Mouse (Mus musculus) spleen, adult 2 months (tissue): ENCODE data around the gene Ggt5. TPM values are rescaled to one million over a fixed set of nuclear protein-coding genes. Genes with fewer than 3 reads are reported as not detected.
"Not testable (repeated sequence)": the region's sequence is repeated elsewhere in the genome, so short reads cannot be mapped to it uniquely, and the experiment has no call there.

Source experiments
- DNase-seq, 2 experiments: peaks; one replicate each; pipeline versions ENCODE4 v3.0.0 to v3.0.0-alpha.2; 2012 to 2021; ENCODE audit warnings: low spot score in 2 of 2, low read depth in 1 of 2
- H3K27ac ChIP-seq: fragments of 200-500 bp; 2 replicates; pipeline ENCODE4 v1.5.1; 2012; ENCODE audit warnings: low read length, inconsistent platforms; ENCODE audit not compliant: insufficient read depth
- H3K27me3 ChIP-seq: fragments of 200-500 bp; 2 replicates; pipeline ENCODE4 v1.6.1; 2012; ENCODE audit warnings: mild to moderate bottlenecking, moderate library complexity, low read length, inconsistent platforms; ENCODE audit not compliant: control insufficient read depth, insufficient read depth
- H3K36me3 ChIP-seq: fragments of 200-500 bp; 2 replicates; pipeline ENCODE4 v1.6.1; 2012; ENCODE audit warnings: mild to moderate bottlenecking, low read length, inconsistent platforms; ENCODE audit not compliant: control insufficient read depth, insufficient read depth
- H3K4me1 ChIP-seq: fragments of 200-500 bp; 2 replicates; pipeline ENCODE4 v1.6.1; 2011; ENCODE audit warnings: inconsistent platforms; ENCODE audit not compliant: control insufficient read depth, insufficient read depth, insufficient read length
- H3K4me3 ChIP-seq: fragments of 200-500 bp; 2 replicates; pipeline ENCODE4 v1.5.1; 2011; ENCODE audit warnings: mild to moderate bottlenecking, inconsistent platforms; ENCODE audit not compliant: insufficient read depth, insufficient read length; ENCODE audit errors: extremely low read depth
- CTCF ChIP-seq: fragments of 200-500 bp; IDR thresholded peaks from 2 replicates; pipeline ENCODE4 v1.5.1; 2011; ENCODE audit warnings: mild to moderate bottlenecking, inconsistent platforms; ENCODE audit not compliant: insufficient read depth, insufficient read length, insufficient replicate concordance; ENCODE audit errors: extremely low read depth
- POLR2A ChIP-seq: fragments of 200-500 bp; IDR thresholded peaks from 2 replicates; pipeline ENCODE4 v1.6.1; 2011; ENCODE audit warnings: low read depth, low read length, inconsistent platforms
- WGBS: fragments of 180-500 bp; shearing (Covaris S2); methylation state at CpG from one replicate; pipeline ENCODE4 v1.1.7; 2018; 5-methylcytosine and 5-hydroxymethylcytosine counted together
- polyA plus RNA-seq: library from polyadenylated mRNA; depleted of rRNA; stranded (reverse); fragments of >200 nt; gene quantifications from 2 replicates; pipeline ENCODE4 v1.2.3, GENCODE M21; 2012

The Ggt5 gene
- polyA plus RNA-seq, 1 experiment: 70.9 TPM

GRCm38 (mm10) chr10:75561071-75561654 lies 28.0 kb upstream of the Ggt5 start, which contains the start of gene Ggt1:
Gene Ggt1 (plus strand): TSS chr10:75561604.
- H3K27me3 ChIP-seq: peaks cover 10% of the 10 kb centered on the region
- WGBS: 81% methylated on average over 10 of the region's 10 CpGs
- no peak within 1 kb of the TSS for H3K27ac ChIP-seq
- no peak within 1 kb of the TSS for H3K4me3 ChIP-seq
- TF ChIP-seq CTCF (no peak), POLR2A (no peak)
- H3K4me1 ChIP-seq: peaks cover 19% of the 10 kb centered on the region
- no peak for DNase-seq
- H3K36me3 ChIP-seq: no peaks in the 10 kb centered on the region

DNA sequence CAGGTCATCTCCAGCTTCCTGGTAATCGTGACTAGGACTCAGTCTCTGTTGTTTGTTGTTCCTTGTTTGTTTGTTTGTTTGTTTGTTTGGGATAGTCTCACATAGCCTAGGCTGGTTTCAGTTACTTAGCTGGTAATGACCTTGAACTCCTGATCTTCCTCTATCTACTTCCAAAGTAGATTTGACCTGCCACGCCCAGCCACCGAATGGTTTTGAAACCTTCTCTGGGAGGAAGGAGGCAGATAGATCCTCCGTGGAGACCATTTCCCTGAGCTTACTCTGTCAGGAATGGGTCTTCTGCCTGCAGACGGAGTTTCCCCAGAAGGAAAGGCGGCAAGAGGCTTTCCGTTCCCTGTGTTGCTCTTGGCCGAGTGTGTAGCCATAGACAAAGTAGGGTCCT lies 26.5 kb upstream of the Ggt5 start:
- H3K4me3 ChIP-seq: no peak overlapping the region
- no peak for DNase-seq
- H3K4me1 ChIP-seq: peaks cover 21% of the 10 kb centered on the region
- no peak for TF ChIP-seq CTCF
- TF ChIP-seq POLR2A: no peak
- H3K36me3 ChIP-seq: no peaks in the 10 kb centered on the region
- WGBS: 87% methylated on average over 8 of the region's 8 CpGs
- no peak overlapping the region for H3K27ac ChIP-seq
- peaks cover 10% of the 10 kb centered on the region for H3K27me3 ChIP-seq

DNA sequence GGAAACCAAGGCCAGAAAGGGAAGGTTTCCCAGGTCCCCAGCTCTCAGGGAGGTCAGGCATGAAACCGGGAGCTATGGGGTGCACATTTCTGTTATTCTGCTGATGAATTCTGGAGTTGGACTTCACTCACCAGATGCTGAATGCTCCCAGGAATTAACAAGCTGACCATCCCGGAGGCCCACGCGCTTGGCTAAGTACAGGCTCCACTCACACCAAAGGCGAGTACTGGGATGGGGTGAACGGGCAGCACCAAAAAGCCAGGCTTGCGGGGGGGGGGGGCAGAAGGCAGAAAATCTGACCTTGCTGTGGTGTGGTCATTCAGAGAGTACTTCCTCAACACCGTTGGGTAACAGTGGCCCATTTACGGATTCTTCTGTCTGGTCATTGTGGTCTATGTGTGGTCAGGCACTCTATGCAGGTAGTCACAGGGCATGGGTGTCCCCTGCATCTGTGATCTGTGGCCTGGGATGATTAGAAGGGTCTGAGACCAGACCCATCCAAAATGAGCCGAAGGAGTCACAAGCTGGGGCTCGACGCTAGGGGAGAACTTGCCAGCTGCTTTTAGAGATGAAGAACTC lies 24.4 kb upstream of the Ggt5 start:
- DNase-seq: no peak
- no peak for TF ChIP-seq POLR2A
- TF ChIP-seq CTCF: no peak
- H3K4me3 ChIP-seq: 0 out of 2 replicates have a peak overlapping the region, but pooled peaks have one; percentile 6
- 60% methylated on average over 12 of the region's 12 CpGs for WGBS
- H3K27me3 ChIP-seq: peaks cover 6% of the 10 kb centered on the region
- H3K36me3 ChIP-seq: no peaks in the 10 kb centered on the region
- H3K4me1 ChIP-seq: peaks cover 20% of the 10 kb centered on the region
- H3K27ac ChIP-seq: peak overlapping the region; percentile 79

DNA sequence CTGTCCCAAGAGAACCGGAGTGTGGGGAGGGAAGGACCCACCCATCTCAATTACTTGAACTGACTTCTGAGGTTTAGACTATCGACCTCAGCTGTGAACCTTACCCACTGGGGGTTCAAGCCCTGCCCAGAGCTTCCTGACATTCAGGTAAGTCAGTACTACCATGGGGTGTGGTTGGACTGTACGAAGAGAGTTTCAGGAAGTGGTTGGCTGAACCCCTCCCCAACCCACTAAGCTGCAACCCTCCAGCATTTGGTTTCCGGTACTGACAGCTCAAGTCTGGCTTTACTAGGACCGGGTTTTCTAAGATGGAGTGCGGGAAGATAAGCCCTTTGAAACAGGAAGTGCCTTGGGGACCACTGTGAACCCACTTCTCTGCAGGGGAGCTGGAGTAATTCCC lies 23.7 kb upstream of the Ggt5 start:
- no peak overlapping the region for H3K4me3 ChIP-seq
- peak; percentile 63 for DNase-seq
- H3K4me1 ChIP-seq: peaks cover 14% of the 10 kb centered on the region; the same call in 1 of the 2 replicates
- H3K27me3 ChIP-seq: no peaks in the 10 kb centered on the region
- TF ChIP-seq POLR2A (peak; percentile 6; the same call in 1 of the 2 replicates), CTCF (no peak)
- WGBS: 5% methylated on average over 6 of the region's 6 CpGs
- H3K36me3 ChIP-seq: no peaks in the 10 kb centered on the region
- H3K27ac ChIP-seq: peak overlapping the region; percentile 79

- no peak overlapping the region for H3K4me3 ChIP-seq
- peaks cover 14% of the 10 kb centered on the region; the same call in 1 of the 2 replicates for H3K4me1 ChIP-seq
- 40% methylated on average over 7 of the region's 7 CpGs for WGBS
- H3K27ac ChIP-seq: peak overlapping the region; percentile 79
- no peaks in the 10 kb centered on the region for H3K27me3 ChIP-seq
- TF ChIP-seq CTCF: no peak
- no peak for TF ChIP-seq POLR2A
- DNase-seq: no peak
- H3K36me3 ChIP-seq: no peaks in the 10 kb centered on the region
Measured at GRCm38 (mm10) chr10:75565906-75566305, 23.2 kb upstream of the Ggt5 start.

DNA sequence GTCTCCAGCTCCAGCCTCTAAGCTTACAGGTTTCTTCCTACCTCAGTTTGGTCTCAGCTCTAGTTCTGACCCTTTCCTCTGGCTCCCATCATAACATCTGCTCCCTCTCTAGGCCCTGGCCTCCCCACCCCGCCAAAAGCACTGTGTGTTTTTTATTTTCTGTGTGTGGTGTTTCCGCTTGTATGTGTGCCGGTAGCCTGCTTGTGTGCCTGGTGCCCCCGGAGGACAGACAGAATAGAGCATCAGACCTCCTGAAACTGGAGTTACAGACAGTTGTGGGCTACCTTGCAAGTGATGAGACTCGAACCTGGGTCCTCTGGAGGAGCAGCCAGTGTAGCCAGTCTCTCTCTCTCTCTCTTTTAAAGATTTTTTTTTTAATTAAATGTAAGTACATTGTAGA lies 22.8 kb upstream of the Ggt5 start:
- H3K27me3 ChIP-seq: no peaks in the 10 kb centered on the region
- no peak overlapping the region for H3K4me3 ChIP-seq
- 54% methylated on average over 5 of the region's 5 CpGs for WGBS
- peaks cover 14% of the 10 kb centered on the region; the same call in 1 of the 2 replicates for H3K4me1 ChIP-seq
- no peak for DNase-seq
- TF ChIP-seq POLR2A (no peak), CTCF (no peak)
- peak overlapping the region; percentile 79 for H3K27ac ChIP-seq
- H3K36me3 ChIP-seq: no peaks in the 10 kb centered on the region

DNA sequence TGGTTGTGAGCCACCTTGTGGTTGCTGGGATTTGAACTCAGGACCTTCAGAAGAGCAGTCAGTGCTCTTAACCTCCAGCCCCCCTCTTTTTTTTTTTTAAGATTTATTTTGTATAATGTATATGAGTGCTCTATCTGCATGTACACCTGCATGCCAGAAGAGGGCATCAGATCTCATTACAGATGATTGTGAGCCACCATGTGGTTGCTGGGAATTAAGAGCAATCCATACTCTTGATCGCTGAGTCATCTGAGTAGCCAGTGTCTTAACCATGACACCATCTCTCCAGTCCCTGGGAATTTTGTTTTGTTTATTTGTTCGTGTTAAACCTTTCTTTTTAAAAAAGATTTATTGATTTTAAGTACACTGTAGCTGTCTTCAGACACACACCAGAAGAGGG lies 22.4 kb upstream of the Ggt5 start:
- not testable (repeated sequence) for H3K27ac ChIP-seq, H3K4me3 ChIP-seq, DNase-seq, H3K36me3 ChIP-seq, H3K27me3 ChIP-seq
- H3K4me1 ChIP-seq: peaks cover 14% of the 10 kb centered on the region; the same call in 1 of the 2 replicates
- WGBS: 85% methylated on average over 2 of the region's 2 CpGs
